Mouse (Mus musculus) hindbrain, embryonic 12.5 days (tissue): ENCODE measurements at regions not wholly inside any gene's neighbourhood (a gene's known extent, or its start where the extent isn't known, plus 50 kb on each side); places are given as distances from the start of the nearest gene placed in this dataset.
A peak's percentile ranks its signal among the peaks of the same experiment; 100 is the strongest.

Experiments used
- ATAC-seq: fragments of 200-750 bp; cut with Nextera tagmentation; 2 replicates; pipeline ENCODE4 v1.8.0; 2017; ENCODE audit warnings: moderate TSS enrichment; ENCODE audit not compliant: low FRiP score
- H3K27ac ChIP-seq: fragments of 300-500 bp; sonication (generic); 2 replicates; pipeline ENCODE4 v1.5.1; 2016; ENCODE audit warnings: mild to moderate bottlenecking
- H3K27me3 ChIP-seq: fragments of 300-500 bp; sonication (generic); 2 replicates; pipeline ENCODE4 v1.6.1; 2016; ENCODE audit warnings: mild to moderate bottlenecking
- H3K36me3 ChIP-seq: fragments of 300-500 bp; sonication (generic); 2 replicates; pipeline ENCODE4 v1.6.1; 2016; ENCODE audit warnings: mild to moderate bottlenecking
- H3K4me1 ChIP-seq: fragments of 300-500 bp; sonication (generic); 2 replicates; pipeline ENCODE4 v1.6.1; 2016
- H3K4me2 ChIP-seq: fragments of 300-500 bp; sonication (generic); replicated peaks from 2 replicates; pipeline ENCODE4 v1.6.1; 2016; ENCODE audit warnings: mild to moderate bottlenecking
- H3K4me3 ChIP-seq: fragments of 300-500 bp; sonication (generic); 2 replicates; pipeline ENCODE4 v1.5.1; 2016; ENCODE audit warnings: mild to moderate bottlenecking
- H3K9ac ChIP-seq: fragments of 300-500 bp; sonication (generic); 2 replicates; pipeline ENCODE4 v1.6.1; 2016; ENCODE audit warnings: mild to moderate bottlenecking, moderate library complexity
- H3K9me3 ChIP-seq: fragments of 300-500 bp; sonication (generic); replicated peaks from 2 replicates; pipeline ENCODE4 v1.6.1; 2016; ENCODE audit warnings: mild to moderate bottlenecking
- whole genome bisulfite sequencing: fragments of 180-500 bp; shearing (Covaris S2); methylation state at CpG from one replicate; pipeline ENCODE4 v1.1.7; 2016; 5-methylcytosine and 5-hydroxymethylcytosine counted together

DNA sequence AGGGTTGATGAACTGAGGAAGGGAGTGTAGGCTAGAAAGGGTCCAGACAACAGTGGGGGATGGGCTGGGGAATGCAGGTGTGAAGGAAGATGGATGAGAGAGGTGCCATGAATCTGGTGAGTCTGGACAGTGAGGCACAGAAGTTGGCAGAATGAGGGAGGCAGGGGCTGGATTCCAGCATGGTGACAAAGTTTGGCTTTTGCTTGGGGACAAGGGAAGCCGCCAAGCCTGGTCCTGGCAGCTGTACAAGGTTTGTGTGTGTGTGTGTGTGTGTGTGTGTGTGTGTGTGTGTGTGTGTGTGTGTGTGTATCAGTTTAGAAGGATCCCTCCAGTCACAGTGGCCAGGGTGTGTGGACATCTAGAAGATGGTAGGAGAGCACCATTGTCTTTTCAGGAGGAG, 270.4 kb downstream of the Rps24 start:
- Histone ChIP-seq H3K27me3 (no peaks in the 10 kb centered on the region), H3K4me2 (no peak overlapping the region), H3K4me3 (no peak overlapping the region), H3K36me3 (no peaks in the 10 kb centered on the region), H3K9ac (no peak overlapping the region), H3K9me3 (no peaks in the 10 kb centered on the region), H3K4me1 (peaks cover 19% of the 10 kb centered on the region), H3K27ac (no peak overlapping the region)
- ATAC-seq, result no peak
- 80% methylated on average over 1 of the region's 1 CpGs for WGBS

DNA sequence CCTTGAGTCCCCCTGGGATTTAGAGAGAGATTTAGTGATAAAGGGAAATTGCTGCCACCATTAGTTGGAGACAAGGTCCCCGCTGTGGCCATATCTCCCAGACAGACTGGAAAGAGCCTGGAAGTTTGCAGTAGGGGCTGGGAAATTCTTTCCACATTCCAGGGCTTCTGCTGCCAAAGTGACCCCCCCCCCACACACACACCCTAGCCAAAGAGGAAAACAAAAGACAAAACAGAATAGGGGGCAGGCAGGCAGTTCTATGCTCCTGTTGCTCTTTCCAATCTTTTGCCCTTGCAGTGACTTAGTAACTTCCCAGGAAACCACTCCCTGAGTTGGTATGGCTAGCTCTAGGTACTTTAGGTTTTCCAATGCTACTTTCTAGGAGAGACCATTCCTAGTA, 270.9 kb downstream of the Rps24 start:
- WGBS, result 61% methylated on average over 1 of the region's 1 CpGs
- Histone ChIP-seq H3K9me3 (no peaks in the 10 kb centered on the region), H3K36me3 (no peaks in the 10 kb centered on the region), H3K27ac (no peak overlapping the region), H3K27me3 (no peaks in the 10 kb centered on the region), H3K4me3 (no peak overlapping the region), H3K4me2 (no peak overlapping the region), H3K4me1 (peaks cover 24% of the 10 kb centered on the region), H3K9ac (no peak overlapping the region)
- no peak for ATAC-seq

DNA sequence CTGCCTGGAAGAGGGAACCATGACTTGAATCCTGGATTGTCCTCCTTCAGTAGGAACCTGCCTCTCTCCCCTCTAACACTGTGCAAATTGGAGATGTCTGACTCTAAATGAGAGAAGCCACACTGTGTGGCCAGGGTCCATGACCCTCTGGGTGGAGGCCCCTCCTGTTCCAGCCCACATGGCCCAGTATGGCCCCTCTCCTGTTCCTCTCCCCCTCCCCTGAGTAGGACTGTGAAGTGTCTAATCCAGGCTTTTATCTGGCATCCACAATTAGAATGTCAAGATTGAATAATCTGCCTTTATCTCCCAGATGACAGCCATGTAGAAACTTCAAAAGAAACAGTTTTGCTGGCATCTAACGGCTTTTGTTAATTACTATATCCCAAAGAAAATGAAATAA, 274.0 kb downstream of the Rps24 start:
- 0 out of 2 replicates have a peak, but pooled peaks have one; percentile 15 for ATAC-seq
- Histone ChIP-seq H3K9me3 (no peaks in the 10 kb centered on the region), H3K4me1 (peaks cover 50% of the 10 kb centered on the region)

DNA sequence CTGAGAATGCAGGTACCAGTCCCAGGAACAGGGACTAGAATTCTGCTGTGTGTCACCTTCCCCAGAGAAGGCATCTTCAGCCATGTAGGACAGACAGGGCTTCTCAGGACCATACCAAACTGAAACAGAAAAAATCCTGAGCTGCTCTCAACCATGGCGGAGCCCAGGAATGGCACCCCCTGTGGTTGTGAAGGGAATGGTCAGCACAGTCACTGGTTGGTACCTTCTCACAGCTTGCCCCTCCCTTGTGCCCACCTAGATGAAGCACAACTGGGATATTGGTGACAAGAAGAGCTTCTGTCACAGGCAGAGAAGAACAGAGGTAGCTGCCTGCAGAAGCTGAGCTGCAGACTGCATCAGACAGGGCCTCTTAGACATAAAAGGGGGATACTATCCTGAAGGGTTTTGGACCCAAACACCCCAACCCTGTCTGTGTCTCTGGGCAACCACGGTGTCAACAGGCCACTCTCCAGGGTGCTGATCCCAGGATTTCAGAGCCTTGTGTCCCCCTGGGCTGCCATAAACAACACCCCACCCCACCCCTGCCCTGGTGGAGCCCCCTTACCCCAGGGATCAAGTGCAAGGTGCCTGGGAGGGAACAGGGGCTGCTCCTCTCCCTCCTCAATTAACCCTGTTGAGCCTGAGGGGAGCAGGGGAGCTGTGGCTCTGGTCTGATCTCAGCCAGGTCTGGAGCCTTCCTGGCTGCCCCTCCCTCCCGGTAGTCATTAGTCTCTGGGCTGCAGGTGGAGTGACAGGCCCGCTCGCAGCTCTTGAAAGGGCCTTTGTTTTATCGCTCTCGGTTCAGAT, 275.7 kb downstream of the Rps24 start:
- no peaks in the 10 kb centered on the region for H3K27me3 ChIP-seq
- H3K4me1 ChIP-seq, result peaks cover 46% of the 10 kb centered on the region
- H3K4me2 ChIP-seq, result no peak overlapping the region
- peak overlapping the region; percentile 83 for H3K27ac ChIP-seq
- no peaks in the 10 kb centered on the region for H3K9me3 ChIP-seq
- no peak overlapping the region for H3K4me3 ChIP-seq
- WGBS, result 12% methylated on average over 7 of the region's 7 CpGs
- no peaks in the 10 kb centered on the region for H3K36me3 ChIP-seq
- no peak overlapping the region for H3K9ac ChIP-seq
- ATAC-seq, result peak; percentile 69

More for the DNA sequence above, 274.0 kb downstream of the Rps24 start:
- no peaks in the 10 kb centered on the region for H3K36me3 ChIP-seq
- no peaks in the 10 kb centered on the region for H3K27me3 ChIP-seq
- H3K4me2 ChIP-seq, result no peak overlapping the region
- H3K27ac ChIP-seq, result peak overlapping the region; percentile 8; the same call in 1 of the 2 replicates
- no peak overlapping the region for H3K9ac ChIP-seq
- H3K4me3 ChIP-seq, result no peak overlapping the region
- WGBS, result 73% methylated on average over 1 of the region's 1 CpGs

DNA sequence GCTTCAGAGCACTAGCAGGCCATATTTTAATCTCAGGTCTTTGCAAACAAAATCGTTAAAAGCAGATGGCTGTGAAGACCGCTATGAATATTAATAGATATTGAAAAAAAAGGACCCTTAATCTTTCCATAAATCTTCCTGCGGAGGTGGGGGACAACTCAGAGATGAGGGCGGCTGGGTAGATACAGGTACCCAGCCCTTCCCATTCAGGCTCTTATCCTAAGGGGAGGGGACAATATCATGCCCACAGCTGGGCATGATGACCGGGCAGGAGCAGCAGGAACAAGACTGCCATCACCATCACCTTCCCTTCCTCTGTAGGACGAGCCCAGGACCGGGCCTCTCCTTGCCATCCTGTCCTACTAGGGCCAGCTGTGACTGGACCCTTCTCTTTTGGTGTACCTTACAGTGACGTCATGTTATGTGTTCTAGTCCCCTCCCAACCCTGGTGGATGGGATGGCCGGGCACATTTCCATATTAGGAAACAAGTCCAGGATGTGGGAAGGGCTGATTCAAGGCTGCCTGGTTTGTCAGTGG, 276.4 kb downstream of the Rps24 start:
- ATAC-seq, result peak; percentile 36
- H3K9me3 ChIP-seq, result no peaks in the 10 kb centered on the region
- no peak overlapping the region for H3K9ac ChIP-seq
- H3K4me1 ChIP-seq, result peaks cover 43% of the 10 kb centered on the region
- H3K4me3 ChIP-seq, result no peak overlapping the region
- no peaks in the 10 kb centered on the region for H3K36me3 ChIP-seq
- no peaks in the 10 kb centered on the region for H3K27me3 ChIP-seq
- WGBS, result 45% methylated on average over 9 of the region's 9 CpGs
- peak overlapping the region; percentile 83 for H3K27ac ChIP-seq
- H3K4me2 ChIP-seq, result no peak overlapping the region

DNA sequence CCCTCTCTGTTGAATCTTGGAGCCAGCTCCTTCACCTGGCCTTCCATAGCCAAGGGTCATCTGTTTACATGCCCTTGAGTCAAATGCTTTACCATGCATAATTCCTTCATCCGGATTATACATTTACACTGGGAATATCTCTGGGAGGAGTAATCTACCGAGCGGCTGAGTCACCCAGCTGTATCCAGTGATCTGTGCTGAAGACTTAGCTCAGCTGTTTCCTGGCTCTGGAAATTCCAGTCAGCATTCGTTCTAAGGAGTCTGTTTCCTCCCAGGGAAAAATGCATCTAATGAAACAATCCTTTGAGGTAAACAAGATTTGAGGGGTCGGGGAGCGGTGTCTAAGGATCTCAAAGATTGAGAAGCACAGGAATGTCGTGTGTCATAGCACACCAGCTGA, 276.9 kb downstream of the Rps24 start:
- WGBS, result 57% methylated on average over 7 of the region's 7 CpGs
- peak overlapping the region; percentile 83 for H3K27ac ChIP-seq
- H3K4me2 ChIP-seq, result no peak overlapping the region
- H3K27me3 ChIP-seq, result no peaks in the 10 kb centered on the region
- H3K4me3 ChIP-seq, result no peak overlapping the region
- H3K9me3 ChIP-seq, result no peaks in the 10 kb centered on the region
- no peak for ATAC-seq
- no peaks in the 10 kb centered on the region for H3K36me3 ChIP-seq
- H3K4me1 ChIP-seq, result peaks cover 43% of the 10 kb centered on the region
- H3K9ac ChIP-seq, result no peak overlapping the region

DNA sequence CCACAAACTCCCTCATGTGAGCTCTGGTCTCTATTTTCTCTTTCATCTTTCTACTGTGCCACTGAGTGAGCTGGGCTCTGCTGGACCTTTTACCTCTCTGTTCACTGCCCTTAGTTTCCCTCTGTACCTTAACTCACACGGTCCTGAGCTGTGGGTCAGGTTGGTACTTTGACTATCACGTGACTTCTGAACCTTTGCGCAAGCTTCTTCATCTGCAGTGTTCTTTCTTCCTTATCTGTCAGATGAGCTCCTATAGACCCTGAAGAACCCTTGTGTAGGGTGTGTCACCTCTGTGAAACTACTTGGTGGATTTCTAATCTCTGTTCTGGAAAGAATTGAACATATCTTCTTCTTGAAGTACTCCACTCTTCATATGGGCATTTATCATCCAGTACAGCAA, 279.3 kb downstream of the Rps24 start:
- no peak overlapping the region for H3K27ac ChIP-seq

DNA sequence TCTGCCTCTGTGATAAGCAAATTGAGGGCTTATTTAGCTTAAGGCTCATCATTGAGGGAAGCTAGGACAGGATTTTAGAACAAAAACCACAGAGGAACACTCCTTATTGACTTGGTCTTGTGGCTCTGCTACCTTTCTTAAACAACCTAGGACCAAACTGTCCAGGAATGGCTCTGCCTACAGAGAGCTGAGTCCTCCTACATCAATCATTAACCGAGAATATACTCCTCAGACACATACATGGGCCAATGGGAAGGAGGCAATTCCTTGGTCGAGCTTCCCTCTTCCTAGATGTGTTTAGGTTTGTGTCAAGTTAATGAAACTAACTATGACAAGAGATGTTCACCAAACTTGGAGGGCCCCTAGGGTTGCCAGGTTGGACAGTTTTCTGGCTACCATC, 279.8 kb downstream of the Rps24 start:
- Histone ChIP-seq H3K27me3 (no peaks in the 10 kb centered on the region), H3K9me3 (no peaks in the 10 kb centered on the region), H3K4me3 (no peak overlapping the region), H3K4me2 (no peak overlapping the region), H3K9ac (no peak overlapping the region), H3K27ac (no peak overlapping the region), H3K36me3 (no peaks in the 10 kb centered on the region), H3K4me1 (peaks cover 57% of the 10 kb centered on the region)
- ATAC-seq, result no peak
- 89% methylated on average over 2 of the region's 2 CpGs for WGBS

More for the DNA sequence above, 279.3 kb downstream of the Rps24 start:
- Histone ChIP-seq H3K4me2 (no peak overlapping the region), H3K36me3 (no peaks in the 10 kb centered on the region), H3K4me3 (no peak overlapping the region), H3K4me1 (peaks cover 54% of the 10 kb centered on the region), H3K9ac (no peak overlapping the region), H3K9me3 (no peaks in the 10 kb centered on the region), H3K27me3 (no peaks in the 10 kb centered on the region)
- WGBS, result 83% methylated on average over 3 of the region's 3 CpGs
- ATAC-seq, result no peak

DNA sequence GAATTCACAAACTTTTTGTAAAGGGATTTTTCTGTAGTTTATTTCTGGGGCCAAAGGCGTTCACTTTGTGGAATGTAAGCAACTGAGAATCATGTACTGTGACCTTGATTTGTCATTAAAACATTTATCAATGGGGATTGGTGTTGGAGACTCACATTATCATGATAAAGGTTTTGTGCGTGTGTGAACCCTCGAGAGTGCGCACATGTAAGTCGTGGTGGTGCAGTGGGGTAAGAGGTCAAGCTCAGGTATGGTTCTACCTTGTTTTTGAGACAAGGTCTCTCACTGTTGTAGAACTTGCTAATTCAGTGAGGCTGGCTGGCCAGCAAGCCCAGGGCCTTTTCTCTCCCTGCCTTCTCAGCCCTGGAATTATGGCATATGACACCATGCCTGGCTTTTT, 280.4 kb downstream of the Rps24 start:
- Histone ChIP-seq H3K9ac (no peak overlapping the region), H3K4me2 (no peak overlapping the region), H3K36me3 (no peaks in the 10 kb centered on the region), H3K4me1 (peaks cover 60% of the 10 kb centered on the region), H3K9me3 (no peaks in the 10 kb centered on the region), H3K27ac (no peak overlapping the region), H3K27me3 (no peaks in the 10 kb centered on the region), H3K4me3 (no peak overlapping the region)
- 82% methylated on average over 5 of the region's 5 CpGs for WGBS
- ATAC-seq, result no peak

DNA sequence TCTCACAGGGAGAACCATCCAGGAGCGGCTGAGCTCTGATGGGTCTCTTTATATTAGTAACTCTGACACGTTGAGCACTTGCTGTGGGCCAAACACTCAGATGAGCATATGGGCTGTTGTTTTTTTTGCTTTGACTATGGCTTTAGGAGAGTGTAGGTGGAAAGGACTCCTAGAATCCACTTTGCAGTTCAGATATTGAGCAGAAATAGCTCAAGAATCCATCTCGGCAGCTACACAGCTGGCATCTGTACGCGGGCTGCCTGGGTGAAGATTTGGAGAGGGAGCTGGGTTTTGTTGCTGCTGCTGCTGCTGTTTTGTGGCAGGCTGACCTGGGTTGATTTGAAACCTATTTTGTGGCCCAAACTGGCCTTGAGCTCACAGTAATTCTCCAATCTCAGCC, 281.0 kb downstream of the Rps24 start:
- H3K4me2 ChIP-seq, result no peak overlapping the region
- no peaks in the 10 kb centered on the region for H3K36me3 ChIP-seq
- H3K9ac ChIP-seq, result no peak overlapping the region
- no peak overlapping the region for H3K27ac ChIP-seq
- no peaks in the 10 kb centered on the region for H3K27me3 ChIP-seq
- H3K4me3 ChIP-seq, result no peak overlapping the region
- no peak for ATAC-seq
- H3K4me1 ChIP-seq, result peaks cover 54% of the 10 kb centered on the region
- WGBS, result 82% methylated on average over 5 of the region's 5 CpGs
- no peaks in the 10 kb centered on the region for H3K9me3 ChIP-seq

DNA sequence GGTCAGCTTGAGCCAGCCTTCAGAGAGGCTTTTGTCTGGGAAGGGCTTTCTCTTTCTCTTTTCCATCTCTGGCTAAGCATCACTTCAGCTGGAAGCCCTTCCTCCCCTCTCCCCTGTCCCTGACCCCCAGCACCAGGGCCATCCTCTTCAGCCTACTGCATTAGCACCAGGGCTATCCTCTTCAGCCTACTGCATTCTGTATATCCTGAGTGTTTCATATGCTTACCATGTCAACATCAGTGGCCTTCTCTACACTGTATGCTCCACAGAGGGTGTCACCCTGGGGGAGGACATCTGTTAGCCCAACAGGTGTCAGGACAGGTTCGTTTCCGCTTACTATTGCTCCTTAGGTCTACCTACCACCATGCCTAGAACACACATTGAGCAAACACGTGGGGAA, 282.5 kb downstream of the Rps24 start:
- Histone ChIP-seq H3K36me3 (no peaks in the 10 kb centered on the region), H3K27ac (peak overlapping the region; percentile 85; the same call in 1 of the 2 replicates), H3K9me3 (no peaks in the 10 kb centered on the region), H3K9ac (no peak overlapping the region), H3K4me3 (no peak overlapping the region), H3K27me3 (no peaks in the 10 kb centered on the region), H3K4me1 (peaks cover 39% of the 10 kb centered on the region), H3K4me2 (no peak overlapping the region)
- 62% methylated on average over 3 of the region's 3 CpGs for WGBS
- ATAC-seq, result no peak

DNA sequence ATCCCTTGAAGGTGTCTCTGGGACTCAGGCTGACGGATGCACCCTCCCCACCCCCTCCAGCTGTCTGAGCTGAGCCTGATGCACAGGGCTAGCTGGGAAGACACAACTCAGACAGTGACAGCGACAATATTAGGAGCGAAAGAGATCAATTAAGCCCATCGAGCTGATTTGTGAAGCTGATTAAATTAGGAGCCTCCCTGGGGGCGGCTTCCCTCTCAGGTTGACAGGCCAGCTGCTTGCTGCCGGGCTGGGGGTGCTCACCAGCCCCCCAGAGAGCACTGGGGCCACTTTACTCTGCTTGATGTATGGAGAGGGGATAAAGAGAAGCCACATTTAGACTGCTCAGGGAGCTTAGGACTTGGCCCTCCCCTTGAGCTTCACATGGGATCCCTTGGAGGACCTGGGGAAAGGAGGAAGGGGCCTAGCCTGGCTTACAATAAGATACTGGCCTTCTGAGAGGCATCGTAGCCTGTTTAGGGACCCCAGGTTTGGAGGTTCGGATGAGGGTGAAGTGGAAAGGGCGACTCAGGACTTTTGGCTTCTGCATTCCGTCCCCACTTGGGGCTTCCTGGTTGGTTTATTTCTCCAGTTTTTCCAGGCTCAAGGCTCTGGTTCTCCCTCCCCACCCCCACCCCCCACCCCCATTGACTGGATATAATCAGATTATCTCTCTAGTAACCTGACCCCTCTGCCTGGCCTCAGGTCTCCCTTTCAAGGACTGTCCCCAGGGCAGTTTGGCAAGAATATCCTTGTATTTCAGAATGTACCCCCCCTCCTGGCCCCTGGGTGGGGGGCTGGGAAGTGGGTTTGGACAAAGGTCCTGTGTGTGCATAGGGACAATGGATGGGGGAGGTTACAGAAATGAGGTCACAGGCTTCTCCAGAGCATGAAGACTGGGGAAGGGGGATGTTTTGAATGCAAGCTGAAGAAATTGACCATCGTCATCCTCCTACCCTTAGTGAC, 283.4 kb downstream of the Rps24 start:
- peak; percentile 71 for ATAC-seq
- Histone ChIP-seq H3K36me3 (no peaks in the 10 kb centered on the region), H3K4me2 (no peak overlapping the region), H3K27me3 (no peaks in the 10 kb centered on the region), H3K27ac (peak overlapping the region; percentile 85), H3K4me1 (peaks cover 32% of the 10 kb centered on the region), H3K4me3 (no peak overlapping the region), H3K9me3 (no peaks in the 10 kb centered on the region), H3K9ac (no peak overlapping the region)
- WGBS, result 20% methylated on average over 11 of the region's 11 CpGs
